Mouse (Mus musculus) midbrain, embryonic 13.5 days (tissue): ENCODE results near the gene Tle4. TPM values are rescaled to one million over a fixed set of nuclear protein-coding genes. Genes with fewer than 3 reads are reported as not detected.

Source experiments
- ATAC-seq: fragments of 200-750 bp; cut with Nextera tagmentation; 2 replicates; pipeline ENCODE4 v1.8.0; 2017; ENCODE audit warnings: mild to moderate bottlenecking, moderate TSS enrichment, moderate library complexity
- H3K27ac ChIP-seq: fragments of 300-500 bp; sonication (generic); 2 replicates; pipeline ENCODE4 v1.5.1; 2015; ENCODE audit warnings: inconsistent platforms, mild to moderate bottlenecking, moderate library complexity
- H3K27me3 ChIP-seq: fragments of 300-500 bp; sonication (generic); 2 replicates; pipeline ENCODE4 v1.6.1; 2015; ENCODE audit warnings: mild to moderate bottlenecking, inconsistent platforms
- H3K36me3 ChIP-seq: fragments of 300-500 bp; sonication (generic); 2 replicates; pipeline ENCODE4 v1.6.1; 2015; ENCODE audit warnings: mild to moderate bottlenecking, inconsistent platforms
- H3K4me1 ChIP-seq: fragments of 300-500 bp; sonication (generic); replicated peaks from 2 replicates; pipeline ENCODE4 v1.6.1; 2015; ENCODE audit warnings: inconsistent platforms
- H3K4me2 ChIP-seq: fragments of 300-500 bp; sonication (generic); replicated peaks from 2 replicates; pipeline ENCODE4 v1.6.1; 2015; ENCODE audit warnings: moderate library complexity, mild to moderate bottlenecking, inconsistent platforms
- H3K4me3 ChIP-seq: fragments of 300-500 bp; sonication (generic); replicated peaks from 2 replicates; pipeline ENCODE4 v1.5.1; 2015; ENCODE audit warnings: mild to moderate bottlenecking, inconsistent platforms
- H3K9ac ChIP-seq: fragments of 300-500 bp; sonication (generic); replicated peaks from 2 replicates; pipeline ENCODE4 v1.6.1; 2015; ENCODE audit warnings: mild to moderate bottlenecking, inconsistent platforms
- H3K9me3 ChIP-seq: fragments of 300-500 bp; sonication (generic); 2 replicates; pipeline ENCODE4 v1.6.1; 2016; ENCODE audit warnings: mild to moderate bottlenecking, inconsistent platforms
- WGBS: fragments of 180-500 bp; shearing (Covaris S2); methylation state at CpG from one replicate; pipeline ENCODE4 v1.1.7; 2015; 5-methylcytosine and 5-hydroxymethylcytosine counted together
- polyA plus RNA-seq: library from polyadenylated mRNA; unstranded; fragments of >200 nt; fragmentation: Nextera tagmentation; extraction: Ambion mirVana; gene quantifications from 2 replicates; pipeline ENCODE4 v1.2.1, GENCODE M21; 2015

The Tle4 gene
- polyA plus RNA-seq, 1 experiment from 2014 or later, result 36.1 TPM

DNA sequence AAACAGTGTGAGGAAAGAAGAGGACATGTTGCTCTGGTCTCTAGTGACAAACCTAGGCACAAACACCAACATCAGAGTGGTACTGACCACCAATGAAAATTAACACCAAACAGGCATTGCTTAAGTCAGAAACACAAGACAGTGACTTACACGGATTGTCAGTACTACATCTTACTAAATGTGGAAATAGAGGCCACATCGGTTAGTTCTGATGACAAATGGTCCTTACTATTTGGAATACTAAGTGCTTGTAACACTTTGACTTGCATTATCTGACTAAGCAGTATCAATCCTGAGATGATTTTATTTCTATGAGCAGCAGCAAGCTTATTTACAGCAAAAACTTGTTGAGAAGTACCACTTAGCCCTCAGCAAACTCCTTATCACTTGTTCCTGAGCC is 89.9 kb downstream of the Tle4 start:
- Histone ChIP-seq H3K4me2 (no peak overlapping the region), H3K4me3 (no peak overlapping the region), H3K9me3 (no peaks in the 10 kb centered on the region), H3K36me3 (no peaks in the 10 kb centered on the region), H3K4me1 (peaks cover 51% of the 10 kb centered on the region), H3K27ac (peak overlapping the region; percentile 22; the same call in 1 of the 2 replicates), H3K9ac (no peak overlapping the region), H3K27me3 (peaks cover 17% of the 10 kb centered on the region)
- no peak for ATAC-seq
- 39% methylated on average over 2 of the region's 2 CpGs for WGBS

DNA sequence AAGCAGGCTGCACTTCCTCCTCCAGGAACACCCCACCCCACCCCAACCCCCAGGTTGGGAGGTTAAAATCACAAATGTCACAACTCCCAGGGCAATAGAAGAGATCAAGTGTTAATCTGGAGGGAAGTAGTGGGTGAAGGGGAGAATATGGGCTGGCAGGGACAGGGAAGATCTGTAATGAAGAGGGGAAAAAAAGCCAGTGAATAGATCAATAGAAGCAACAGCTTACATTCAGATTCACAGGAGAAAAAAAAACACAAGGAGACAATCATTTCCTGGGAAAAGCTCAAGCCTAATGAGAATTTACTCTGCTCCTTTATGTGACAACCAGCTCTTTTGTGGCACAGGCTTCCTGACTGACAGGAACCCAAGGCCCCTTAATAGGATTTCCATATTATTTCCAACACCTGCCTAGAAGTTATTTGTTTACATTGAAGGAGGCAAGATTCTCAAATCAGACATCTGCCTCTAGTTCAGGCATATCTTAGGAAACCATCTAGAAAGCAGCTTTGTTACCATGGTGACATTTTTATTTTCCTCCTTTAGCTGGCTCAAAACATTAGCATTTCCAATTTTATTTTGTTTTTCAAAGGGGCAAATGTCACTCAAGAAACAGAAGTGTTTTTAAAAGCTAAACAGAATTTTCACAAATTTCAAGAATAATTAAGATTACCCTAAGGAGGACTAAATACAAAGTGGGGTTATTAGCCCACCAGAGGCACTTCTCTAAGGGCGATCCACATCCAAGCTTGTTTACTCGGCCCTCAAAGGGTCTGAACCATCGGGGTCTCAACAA is 90.8 kb downstream of the Tle4 start:
- peak; percentile 73 for ATAC-seq
- 5% methylated on average over 3 of the region's 3 CpGs for WGBS
- H3K9me3 ChIP-seq, result no peaks in the 10 kb centered on the region
- peaks cover 59% of the 10 kb centered on the region for H3K4me1 ChIP-seq
- peak overlapping the region; percentile 74 for H3K27ac ChIP-seq
- H3K9ac ChIP-seq, result no peak overlapping the region
- H3K4me3 ChIP-seq, result no peak overlapping the region
- 0 out of 2 replicates have a peak overlapping the region, but pooled peaks have one; percentile 11 for H3K4me2 ChIP-seq
- H3K27me3 ChIP-seq, result peaks cover 13% of the 10 kb centered on the region
- no peaks in the 10 kb centered on the region for H3K36me3 ChIP-seq

DNA sequence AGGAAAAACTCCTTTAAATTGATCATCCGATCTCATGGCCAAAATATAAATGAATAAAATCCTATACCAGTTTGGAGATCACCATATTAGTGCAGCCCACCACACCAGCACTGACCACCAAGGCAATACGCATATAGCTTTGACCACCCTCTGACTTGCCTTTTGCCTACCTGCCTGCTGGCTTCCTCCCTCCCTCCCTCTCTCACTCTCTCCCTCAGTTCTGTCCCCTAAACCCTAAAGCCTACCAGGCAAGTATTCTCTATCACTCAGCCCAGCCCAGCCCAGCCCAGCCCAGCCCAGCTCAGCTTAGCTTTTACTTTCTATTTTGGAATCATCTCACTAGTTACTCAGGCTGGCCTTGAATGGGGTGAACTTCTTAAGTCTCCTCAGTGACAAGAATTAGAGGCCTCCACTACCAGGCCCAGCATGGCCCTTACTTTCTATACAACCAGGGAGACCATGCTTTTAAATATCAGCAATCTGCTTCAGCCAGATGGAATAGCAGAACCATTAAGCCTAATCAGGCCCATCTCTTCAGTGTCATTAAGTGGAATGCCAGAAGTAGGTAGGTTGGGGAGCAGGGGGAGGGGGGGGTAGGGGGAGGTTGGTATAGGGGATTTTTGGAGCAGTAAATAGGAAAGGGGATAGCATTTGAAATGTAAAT is 91.8 kb downstream of the Tle4 start:
- Histone ChIP-seq H3K4me1 (peaks cover 69% of the 10 kb centered on the region), H3K27ac (peak overlapping the region; percentile 77)

DNA sequence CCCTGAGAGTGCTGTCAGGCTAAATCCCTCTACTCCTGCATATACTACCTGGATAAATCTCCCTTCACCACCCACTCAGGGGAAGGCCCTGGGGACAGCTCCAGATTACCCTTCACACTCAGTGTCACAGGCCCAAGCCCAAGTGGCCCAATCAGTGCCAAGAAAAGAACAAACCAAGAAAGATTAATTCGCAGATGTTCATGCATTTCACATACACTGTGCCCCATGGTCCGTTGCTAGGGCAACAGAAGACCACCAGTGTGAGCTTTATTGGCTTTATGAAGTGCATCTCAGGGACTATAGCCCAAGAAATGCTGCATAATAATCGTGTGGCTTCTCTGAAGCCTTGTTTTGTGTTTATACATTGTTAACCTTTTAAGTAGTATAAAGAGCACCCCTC is 92.5 kb downstream of the Tle4 start:
- Histone ChIP-seq H3K9me3 (no peaks in the 10 kb centered on the region), H3K4me3 (no peak overlapping the region), H3K4me1 (peaks cover 75% of the 10 kb centered on the region), H3K27me3 (peaks cover 18% of the 10 kb centered on the region), H3K9ac (no peak overlapping the region), H3K4me2 (peak overlapping the region; percentile 28), H3K36me3 (no peaks in the 10 kb centered on the region), H3K27ac (peak overlapping the region; percentile 77)
- ATAC-seq, result peak; percentile 75
- WGBS, result 9% methylated on average over 3 of the region's 3 CpGs

More for the DNA sequence above, 91.8 kb downstream of the Tle4 start:
- peaks cover 13% of the 10 kb centered on the region for H3K27me3 ChIP-seq
- H3K36me3 ChIP-seq, result no peaks in the 10 kb centered on the region
- peak; percentile 41 for ATAC-seq
- no peak overlapping the region for H3K9ac ChIP-seq
- H3K9me3 ChIP-seq, result no peaks in the 10 kb centered on the region
- peak overlapping the region; percentile 28 for H3K4me2 ChIP-seq
- H3K4me3 ChIP-seq, result no peak overlapping the region
- 30% methylated on average over 2 of the region's 2 CpGs for WGBS

DNA sequence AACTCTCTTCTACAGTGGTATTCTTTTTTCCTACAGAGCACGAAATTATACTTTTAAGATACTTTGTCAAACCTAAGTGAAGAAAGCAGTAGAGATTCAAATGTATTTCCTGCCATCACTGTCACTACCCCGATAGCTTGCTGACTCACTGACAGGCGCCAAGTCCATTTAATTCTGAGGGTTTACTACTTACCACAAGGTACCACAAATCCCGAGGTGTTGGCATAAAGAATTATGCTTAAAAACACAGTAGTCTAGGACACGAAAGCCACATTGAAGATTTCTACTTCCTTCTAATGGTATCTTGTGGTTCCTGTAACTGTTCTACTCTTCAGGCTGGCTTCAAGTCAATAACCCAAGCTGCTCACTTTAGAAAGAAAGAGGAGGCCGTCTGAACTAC is 94.0 kb downstream of the Tle4 start:
- no peak overlapping the region for H3K27ac ChIP-seq
- H3K4me1 ChIP-seq, result peaks cover 88% of the 10 kb centered on the region
- H3K4me2 ChIP-seq, result no peak overlapping the region
- no peaks in the 10 kb centered on the region for H3K9me3 ChIP-seq
- H3K36me3 ChIP-seq, result no peaks in the 10 kb centered on the region
- no peak overlapping the region for H3K9ac ChIP-seq
- H3K4me3 ChIP-seq, result no peak overlapping the region
- H3K27me3 ChIP-seq, result peaks cover 26% of the 10 kb centered on the region
- ATAC-seq, result no peak
- 78% methylated on average over 6 of the region's 6 CpGs for WGBS

DNA sequence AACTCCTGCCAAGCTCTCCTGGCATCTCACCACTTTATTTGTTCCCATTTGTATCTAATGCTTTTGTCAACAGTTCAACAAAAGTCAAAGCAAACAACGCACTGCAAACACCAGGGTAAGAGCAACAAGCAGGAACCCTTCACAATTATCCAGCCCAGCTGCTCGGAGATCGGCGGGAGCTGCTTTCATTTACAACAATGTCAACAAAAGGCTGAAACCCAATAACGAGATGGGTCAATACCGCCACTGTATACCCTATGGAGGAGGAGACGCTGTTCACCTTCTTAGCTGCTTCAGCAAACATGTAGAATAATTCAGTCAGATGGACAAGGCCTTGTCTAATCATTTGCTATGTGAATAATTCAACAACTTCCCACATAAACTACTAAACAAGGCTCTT is 95.6 kb downstream of the Tle4 start:
- Histone ChIP-seq H3K4me1 (peaks cover 75% of the 10 kb centered on the region), H3K27ac (no peak overlapping the region), H3K4me2 (0 out of 2 replicates have a peak overlapping the region, but pooled peaks have one; percentile 13), H3K27me3 (peaks cover 39% of the 10 kb centered on the region), H3K9ac (no peak overlapping the region), H3K9me3 (no peaks in the 10 kb centered on the region), H3K36me3 (no peaks in the 10 kb centered on the region), H3K4me3 (no peak overlapping the region)
- 9% methylated on average over 7 of the region's 7 CpGs for WGBS
- ATAC-seq, result peak; percentile 28; the same call in 1 of the 2 replicates

DNA sequence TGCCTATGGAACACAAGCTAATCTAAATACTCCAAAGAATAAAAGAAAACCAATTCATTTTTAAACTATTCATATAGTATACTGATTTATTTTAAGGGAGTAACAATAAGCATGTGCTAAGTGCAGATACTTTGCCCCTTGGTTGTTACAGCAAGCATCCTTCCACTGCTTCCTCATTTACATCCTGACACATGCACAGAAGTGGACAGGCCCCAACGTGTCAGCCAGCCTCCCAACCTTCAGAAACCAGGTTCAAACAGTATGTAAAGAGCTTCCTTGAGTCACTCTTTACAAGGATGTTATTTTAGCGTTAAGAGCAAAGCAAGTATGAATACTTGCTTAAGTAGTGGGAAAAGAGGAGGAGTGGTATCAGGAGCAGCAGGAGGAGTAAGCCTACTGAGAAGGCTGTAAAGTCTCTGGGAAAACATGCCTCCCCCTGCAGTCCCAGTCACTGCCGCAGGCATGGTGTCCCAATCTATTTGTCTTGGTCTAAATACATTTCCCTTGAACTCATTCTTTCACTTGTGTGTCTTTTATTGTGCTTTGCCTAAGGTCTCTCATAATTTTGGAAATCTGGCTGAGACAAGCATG is 97.9 kb downstream of the Tle4 start:
- Histone ChIP-seq H3K27me3 (peaks cover 39% of the 10 kb centered on the region), H3K4me2 (no peak overlapping the region), H3K27ac (no peak overlapping the region), H3K9me3 (no peaks in the 10 kb centered on the region), H3K36me3 (no peaks in the 10 kb centered on the region), H3K9ac (no peak overlapping the region), H3K4me3 (no peak overlapping the region), H3K4me1 (peaks cover 55% of the 10 kb centered on the region)
- ATAC-seq, result no peak
- 18% methylated on average over 3 of the region's 3 CpGs for WGBS

DNA sequence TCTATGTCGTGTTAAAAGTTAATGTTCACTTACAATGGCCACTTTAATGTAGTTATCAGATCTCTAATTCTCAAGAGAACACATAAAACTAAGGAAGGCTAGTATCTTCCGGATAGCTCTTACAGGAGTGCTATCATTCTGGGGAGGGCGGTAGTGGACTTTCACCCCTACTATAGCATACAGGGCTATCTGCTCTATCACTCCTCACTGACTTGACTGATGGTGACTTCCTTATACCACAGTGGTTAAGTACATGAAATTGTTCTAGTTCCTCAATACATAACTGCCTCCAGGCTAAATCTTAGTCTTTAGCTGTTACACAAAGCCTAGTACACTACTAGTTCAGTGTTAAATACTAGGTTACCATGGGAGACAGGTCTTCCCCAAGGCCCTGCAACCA is 104.8 kb downstream of the Tle4 start:
- H3K36me3 ChIP-seq, result no peaks in the 10 kb centered on the region
- peaks cover 14% of the 10 kb centered on the region for H3K27me3 ChIP-seq
- H3K27ac ChIP-seq, result no peak overlapping the region
- no peak overlapping the region for H3K4me2 ChIP-seq
- H3K4me3 ChIP-seq, result no peak overlapping the region
- no peak overlapping the region for H3K9ac ChIP-seq
- no peaks in the 10 kb centered on the region for H3K9me3 ChIP-seq
- no peak for ATAC-seq
- WGBS, result 96% methylated on average over 3 of the region's 3 CpGs
- 0 out of 2 replicates have a peak, but pooled peaks cover 3% of the 10 kb centered on the region for H3K4me1 ChIP-seq

DNA sequence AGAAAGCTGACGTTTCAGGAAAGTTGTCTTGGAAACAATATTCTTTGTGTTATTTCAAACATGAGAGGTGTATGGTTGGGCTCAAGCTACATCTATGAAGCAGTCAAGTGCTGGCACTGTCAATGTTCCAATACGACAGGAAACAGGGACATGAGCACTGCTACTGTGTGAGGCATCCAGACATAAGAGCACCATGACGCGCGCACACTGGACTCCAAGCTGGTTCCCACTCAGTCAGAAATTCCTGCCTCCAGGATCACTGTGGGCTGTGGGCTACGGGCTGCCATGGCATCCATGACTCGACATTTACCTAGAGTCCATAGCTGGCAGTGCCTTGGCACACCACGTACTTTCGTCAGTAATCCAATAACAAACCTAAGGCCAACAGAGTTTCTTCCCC is 110.7 kb downstream of the Tle4 start:
- Histone ChIP-seq H3K4me2 (no peak overlapping the region), H3K4me3 (no peak overlapping the region), H3K27me3 (no peaks in the 10 kb centered on the region; the same call in 1 of the 2 replicates), H3K9ac (no peak overlapping the region), H3K4me1 (peaks cover 22% of the 10 kb centered on the region), H3K9me3 (no peaks in the 10 kb centered on the region), H3K36me3 (no peaks in the 10 kb centered on the region), H3K27ac (no peak overlapping the region)
- WGBS, result 73% methylated on average over 9 of the region's 9 CpGs
- ATAC-seq, result peak; percentile 78; the same call in 1 of the 2 replicates

DNA sequence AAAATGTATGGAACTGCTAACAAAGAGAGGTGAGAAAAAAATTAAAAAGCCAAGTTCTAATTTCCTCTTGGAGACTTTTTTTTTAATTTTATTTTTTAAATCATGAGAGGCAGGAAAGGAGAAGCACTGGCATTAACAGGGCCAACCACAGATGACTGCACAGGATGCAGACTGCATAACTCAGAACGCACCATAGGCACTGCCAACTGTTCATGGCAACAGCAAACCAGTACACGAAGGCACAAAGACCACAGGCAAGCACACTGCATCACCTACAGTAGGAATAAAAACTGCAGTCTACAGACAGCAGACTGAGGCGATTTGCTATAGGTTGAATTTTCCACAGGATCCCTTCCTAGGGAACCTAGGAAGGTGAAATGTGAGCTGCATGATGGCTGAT is 112.7 kb downstream of the Tle4 start:
- H3K9ac ChIP-seq, result no peak overlapping the region
- H3K4me1 ChIP-seq, result peaks cover 42% of the 10 kb centered on the region
- H3K4me2 ChIP-seq, result no peak overlapping the region
- H3K27ac ChIP-seq, result no peak overlapping the region
- no peak overlapping the region for H3K4me3 ChIP-seq
- 0 out of 2 replicates have a peak, but pooled peaks cover 2% of the 10 kb centered on the region for H3K27me3 ChIP-seq
- H3K9me3 ChIP-seq, result no peaks in the 10 kb centered on the region
- WGBS, result 89% methylated on average over 3 of the region's 3 CpGs
- ATAC-seq, result no peak
- no peaks in the 10 kb centered on the region for H3K36me3 ChIP-seq

DNA sequence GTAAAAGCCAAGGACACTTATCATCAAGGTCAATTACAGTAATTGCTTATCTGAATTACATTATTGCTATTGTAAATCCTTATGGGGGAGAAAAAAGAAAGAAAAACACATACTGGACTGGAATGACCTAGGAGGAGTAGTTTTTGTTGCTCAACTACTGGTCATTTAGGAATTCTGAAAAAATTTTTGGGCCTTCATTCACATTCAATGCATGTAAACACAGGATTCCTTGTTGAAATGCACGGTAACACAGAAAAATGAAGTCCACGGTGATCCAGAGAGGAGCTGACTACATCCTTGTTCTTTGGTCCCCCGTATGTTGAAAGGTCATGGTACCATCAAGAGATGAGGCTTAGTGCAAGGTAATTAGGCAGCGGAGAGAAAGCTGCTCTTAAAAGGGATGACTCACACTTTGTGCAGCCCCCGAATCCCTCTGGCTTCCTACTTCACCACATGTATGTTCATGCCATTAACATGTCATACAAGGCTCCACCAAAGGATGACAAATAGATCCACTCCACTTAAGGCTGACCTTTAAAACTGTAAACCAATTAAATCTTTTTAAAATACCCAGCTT is 115.2 kb downstream of the Tle4 start:
- 0 out of 2 replicates have a peak, but pooled peaks cover 4% of the 10 kb centered on the region for H3K27me3 ChIP-seq
- H3K9ac ChIP-seq, result no peak overlapping the region
- no peak overlapping the region for H3K4me2 ChIP-seq
- no peak overlapping the region for H3K27ac ChIP-seq
- 50% methylated on average over 5 of the region's 5 CpGs for WGBS
- H3K4me3 ChIP-seq, result no peak overlapping the region
- H3K36me3 ChIP-seq, result no peaks in the 10 kb centered on the region
- H3K4me1 ChIP-seq, result peaks cover 52% of the 10 kb centered on the region
- no peaks in the 10 kb centered on the region for H3K9me3 ChIP-seq
- ATAC-seq, result no peak
